Mouse (Mus musculus) embryonic facial prominence, embryonic 13.5 days (tissue): ENCODE measurements at regions not wholly inside any gene's neighbourhood (a gene's known extent, or its start where the extent isn't known, plus 50 kb on each side); places are given as distances from the start of the nearest gene placed in this dataset.

Experiments used
- ATAC-seq: fragments of 200-750 bp; cut with Nextera tagmentation; 2 replicates; pipeline ENCODE4 v1.8.0; 2017; ENCODE audit warnings: low read depth; ENCODE audit not compliant: insufficient number of reproducible peaks, insufficient read depth, low FRiP score, low TSS enrichment
- H3K27ac ChIP-seq: fragments of 300-500 bp; sonication (generic); 2 replicates; pipeline ENCODE4 v1.5.1; 2015; ENCODE audit warnings: moderate library complexity, mild to moderate bottlenecking, inconsistent platforms
- H3K27me3 ChIP-seq: fragments of 300-500 bp; sonication (generic); 2 replicates; pipeline ENCODE4 v1.6.1; 2015; ENCODE audit warnings: mild to moderate bottlenecking, inconsistent platforms
- H3K36me3 ChIP-seq: fragments of 300-500 bp; sonication (generic); 2 replicates; pipeline ENCODE4 v1.6.1; 2015; ENCODE audit warnings: mild to moderate bottlenecking, inconsistent platforms
- H3K4me1 ChIP-seq: fragments of 300-500 bp; sonication (generic); 2 replicates; pipeline ENCODE4 v1.6.1; 2015; ENCODE audit warnings: inconsistent platforms
- H3K4me2 ChIP-seq: fragments of 300-500 bp; sonication (generic); 2 replicates; pipeline ENCODE4 v1.6.1; 2015; ENCODE audit warnings: moderate library complexity, mild to moderate bottlenecking, inconsistent platforms
- H3K4me3 ChIP-seq: fragments of 300-500 bp; sonication (generic); 2 replicates; pipeline ENCODE4 v1.5.1; 2015; ENCODE audit warnings: mild to moderate bottlenecking, inconsistent platforms
- H3K9ac ChIP-seq: fragments of 300-500 bp; sonication (generic); 2 replicates; pipeline ENCODE4 v1.6.1; 2015; ENCODE audit warnings: mild to moderate bottlenecking, inconsistent platforms
- H3K9me3 ChIP-seq: fragments of 300-500 bp; sonication (generic); 2 replicates; pipeline ENCODE4 v1.6.1; 2016; ENCODE audit warnings: inconsistent platforms
- WGBS: fragments of 180-500 bp; shearing (Covaris S2); methylation state at CpG from one replicate; pipeline ENCODE4 v1.1.7; 2015; ENCODE audit warnings: mixed read lengths; 5-methylcytosine and 5-hydroxymethylcytosine counted together

DNA sequence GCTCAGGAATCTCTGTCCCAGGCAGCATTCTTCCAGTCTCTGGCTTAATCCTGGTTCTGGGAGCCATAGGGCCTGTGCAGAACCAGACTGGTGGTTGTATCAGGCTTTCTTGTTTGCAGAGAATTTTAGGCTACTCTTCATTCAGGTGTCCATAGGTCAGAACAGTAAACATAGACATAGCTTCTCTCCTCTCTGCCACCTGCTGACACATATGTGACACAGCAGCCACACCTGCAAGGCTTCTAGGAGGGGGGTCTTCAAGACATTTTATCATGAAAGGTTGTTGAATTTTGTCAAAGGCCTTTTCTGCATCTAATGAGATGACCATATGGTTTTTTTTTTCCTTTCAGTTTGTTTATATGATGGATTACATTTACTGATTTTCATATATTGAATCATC, 599.7 kb downstream of the Lmo7 start:
- Histone ChIP-seq H3K27me3 (no peaks in the 10 kb centered on the region), H3K27ac (no peak overlapping the region)
- no peak for ATAC-seq

GRCm38 (mm10) chr14:102306332-102306731, 576.6 kb downstream of the Lmo7 start:
- 74% methylated on average over 6 of the region's 6 CpGs for WGBS

More for the DNA sequence above, 599.7 kb downstream of the Lmo7 start:
- H3K9ac ChIP-seq, result no peak overlapping the region
- no peak overlapping the region for H3K4me2 ChIP-seq
- no peak overlapping the region for H3K4me3 ChIP-seq
- H3K9me3 ChIP-seq, result no peaks in the 10 kb centered on the region
- H3K36me3 ChIP-seq, result no peaks in the 10 kb centered on the region
- H3K4me1 ChIP-seq, result no peaks in the 10 kb centered on the region

DNA sequence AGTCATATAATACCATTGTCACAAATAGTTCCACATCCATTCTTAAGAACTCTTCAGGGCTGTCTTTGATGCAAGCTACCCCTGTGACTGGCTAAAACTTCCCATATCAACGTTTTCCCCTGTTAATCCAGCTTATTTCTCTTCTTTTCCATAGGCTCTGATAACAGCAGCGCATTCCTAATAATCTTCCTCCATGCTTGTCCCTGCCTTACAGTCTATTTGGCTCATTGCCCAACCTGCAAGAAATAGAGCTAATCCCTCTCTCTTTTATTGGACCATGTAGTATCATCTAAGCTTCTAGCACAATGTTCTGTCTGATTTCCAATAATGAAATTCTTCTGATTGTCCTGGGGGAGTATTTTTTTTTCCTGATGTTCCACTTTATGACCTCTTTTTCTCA, 573.1 kb downstream of the Lmo7 start:
- no peak overlapping the region for H3K4me2 ChIP-seq
- H3K4me3 ChIP-seq, result no peak overlapping the region
- H3K27me3 ChIP-seq, result no peaks in the 10 kb centered on the region
- no peaks in the 10 kb centered on the region for H3K36me3 ChIP-seq
- H3K27ac ChIP-seq, result no peak overlapping the region
- H3K9ac ChIP-seq, result no peak overlapping the region
- H3K9me3 ChIP-seq, result no peaks in the 10 kb centered on the region
- ATAC-seq, result no peak
- WGBS, result 80% methylated on average over 2 of the region's 2 CpGs
- H3K4me1 ChIP-seq, result no peaks in the 10 kb centered on the region

More at GRCm38 (mm10) chr14:102306332-102306731, 576.6 kb downstream of the Lmo7 start:
- no peak for ATAC-seq
- H3K4me2 ChIP-seq, result no peak overlapping the region
- H3K4me3 ChIP-seq, result no peak overlapping the region
- H3K9me3 ChIP-seq, result no peaks in the 10 kb centered on the region
- H3K9ac ChIP-seq, result no peak overlapping the region
- no peaks in the 10 kb centered on the region for H3K27me3 ChIP-seq
- no peaks in the 10 kb centered on the region for H3K36me3 ChIP-seq
- no peak overlapping the region for H3K27ac ChIP-seq
- H3K4me1 ChIP-seq, result no peaks in the 10 kb centered on the region

GRCm38 (mm10) chr14:102300251-102300650, 570.5 kb downstream of the Lmo7 start:
- WGBS, result 81% methylated on average over 6 of the region's 6 CpGs
- Histone ChIP-seq H3K9ac (no peak overlapping the region), H3K27me3 (no peaks in the 10 kb centered on the region), H3K27ac (no peak overlapping the region), H3K4me2 (no peak overlapping the region), H3K9me3 (no peaks in the 10 kb centered on the region), H3K4me3 (no peak overlapping the region), H3K4me1 (no peaks in the 10 kb centered on the region), H3K36me3 (no peaks in the 10 kb centered on the region)
- ATAC-seq, result no peak

- H3K27ac ChIP-seq, result no peak overlapping the region
- 76% methylated on average over 1 of the region's 1 CpGs for WGBS
- no peaks in the 10 kb centered on the region for H3K9me3 ChIP-seq
- H3K4me3 ChIP-seq, result no peak overlapping the region
- H3K4me1 ChIP-seq, result no peaks in the 10 kb centered on the region
- H3K9ac ChIP-seq, result no peak overlapping the region
- no peaks in the 10 kb centered on the region for H3K36me3 ChIP-seq
- H3K4me2 ChIP-seq, result no peak overlapping the region
- H3K27me3 ChIP-seq, result no peaks in the 10 kb centered on the region
- ATAC-seq, result no peak
Observed at GRCm38 (mm10) chr14:102291361-102291760, 561.6 kb downstream of the Lmo7 start.

- ATAC-seq, result no peak
- WGBS, result 77% methylated on average over 5 of the region's 5 CpGs
Observed at GRCm38 (mm10) chr14:102250076-102250475, 520.3 kb downstream of the Lmo7 start.

GRCm38 (mm10) chr14:102248581-102248980, 518.8 kb downstream of the Lmo7 start:
- peaks cover 12% of the 10 kb centered on the region; the same call in 1 of the 2 replicates for H3K4me1 ChIP-seq
- H3K36me3 ChIP-seq, result no peaks in the 10 kb centered on the region
- H3K27ac ChIP-seq, result no peak overlapping the region
- no peak overlapping the region for H3K4me3 ChIP-seq
- H3K27me3 ChIP-seq, result 0 out of 2 replicates have a peak, but pooled peaks cover 4% of the 10 kb centered on the region
- no peak overlapping the region for H3K4me2 ChIP-seq
- WGBS, result 55% methylated on average over 2 of the region's 2 CpGs
- no peaks in the 10 kb centered on the region for H3K9me3 ChIP-seq
- ATAC-seq, result no peak
- no peak overlapping the region for H3K9ac ChIP-seq

More at GRCm38 (mm10) chr14:102250076-102250475, 520.3 kb downstream of the Lmo7 start:
- Histone ChIP-seq H3K4me1 (peaks cover 12% of the 10 kb centered on the region; the same call in 1 of the 2 replicates), H3K9ac (no peak overlapping the region), H3K9me3 (no peaks in the 10 kb centered on the region), H3K27ac (no peak overlapping the region), H3K36me3 (no peaks in the 10 kb centered on the region), H3K4me3 (no peak overlapping the region), H3K27me3 (0 out of 2 replicates have a peak, but pooled peaks cover 4% of the 10 kb centered on the region), H3K4me2 (no peak overlapping the region)

DNA sequence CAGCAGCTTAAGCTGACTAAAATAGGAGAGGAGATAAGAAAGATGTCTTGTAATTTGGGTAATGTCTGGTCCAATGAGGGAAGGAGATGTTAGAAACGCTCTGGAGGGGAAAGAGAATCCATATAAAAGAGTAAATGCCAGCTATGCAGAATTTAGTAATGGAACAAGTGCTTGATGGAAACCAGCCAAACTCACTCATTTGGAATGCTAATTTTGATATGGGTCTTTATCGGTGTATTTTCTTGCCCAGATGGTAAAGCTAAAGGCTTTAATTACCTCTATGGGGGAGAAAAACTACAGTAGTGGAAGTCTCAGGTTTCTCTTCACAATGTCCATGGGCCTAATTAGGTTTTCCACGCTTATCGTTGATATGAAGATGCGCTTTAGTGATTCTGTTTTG, 518.3 kb downstream of the Lmo7 start:
- no peak overlapping the region for H3K27ac ChIP-seq
- H3K27me3 ChIP-seq, result 0 out of 2 replicates have a peak, but pooled peaks cover 4% of the 10 kb centered on the region
- no peaks in the 10 kb centered on the region for H3K36me3 ChIP-seq
- ATAC-seq, result no peak
- no peak overlapping the region for H3K4me2 ChIP-seq
- no peaks in the 10 kb centered on the region for H3K9me3 ChIP-seq
- H3K4me3 ChIP-seq, result no peak overlapping the region
- 41% methylated on average over 5 of the region's 5 CpGs for WGBS
- peaks cover 12% of the 10 kb centered on the region; the same call in 1 of the 2 replicates for H3K4me1 ChIP-seq
- H3K9ac ChIP-seq, result no peak overlapping the region

- no peaks in the 10 kb centered on the region for H3K9me3 ChIP-seq
- no peak overlapping the region for H3K9ac ChIP-seq
- WGBS, result 54% methylated on average over 4 of the region's 4 CpGs
- H3K36me3 ChIP-seq, result no peaks in the 10 kb centered on the region
- H3K27ac ChIP-seq, result no peak overlapping the region
- 0 out of 2 replicates have a peak, but pooled peaks cover 4% of the 10 kb centered on the region for H3K27me3 ChIP-seq
- H3K4me1 ChIP-seq, result peaks cover 6% of the 10 kb centered on the region; the same call in 1 of the 2 replicates
- no peak for ATAC-seq
- no peak overlapping the region for H3K4me3 ChIP-seq
- H3K4me2 ChIP-seq, result no peak overlapping the region
Observed at GRCm38 (mm10) chr14:102243806-102244536, 514.2 kb downstream of the Lmo7 start.

DNA sequence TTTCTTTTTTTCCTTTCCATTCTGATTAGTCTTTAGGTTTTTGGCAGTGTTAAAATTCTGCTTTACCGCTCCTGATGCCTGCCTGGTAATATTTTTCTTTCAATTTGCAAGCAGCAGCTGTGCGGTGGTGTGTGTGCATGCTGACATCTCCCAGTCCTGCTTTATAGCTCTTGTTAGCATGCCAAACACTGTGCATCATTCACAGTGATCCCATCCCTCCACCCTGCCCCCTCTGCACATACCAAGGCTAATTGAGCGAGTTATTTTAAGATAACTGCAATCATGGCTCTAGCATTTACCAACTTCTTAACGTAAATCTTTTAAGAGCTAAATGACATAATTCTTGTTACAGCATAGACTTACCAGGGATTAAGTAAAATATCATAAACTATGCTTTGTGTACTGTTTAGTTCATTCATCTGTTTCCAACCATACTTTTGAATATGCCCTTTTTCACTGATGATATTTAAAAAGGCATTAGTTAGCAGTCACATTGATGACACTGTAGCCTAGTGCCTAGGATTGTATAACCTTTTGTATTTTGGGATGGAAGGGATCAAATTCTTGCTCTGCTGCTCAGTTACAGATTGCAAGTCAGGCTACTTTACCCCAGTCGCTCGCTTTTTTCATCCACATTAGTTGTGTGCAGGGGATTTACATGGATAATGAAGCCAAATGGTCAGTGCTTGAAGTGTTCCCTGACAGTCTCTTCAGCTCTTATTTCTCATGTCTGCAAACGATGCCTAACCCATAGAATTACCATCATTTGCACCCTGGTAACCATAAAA, 487.0 kb downstream of the Lmo7 start:
- 0 out of 2 replicates have a peak, but pooled peaks have one; percentile 43 for ATAC-seq
- Histone ChIP-seq H3K9ac (no peak overlapping the region), H3K27ac (no peak overlapping the region), H3K27me3 (no peaks in the 10 kb centered on the region), H3K9me3 (no peaks in the 10 kb centered on the region), H3K36me3 (no peaks in the 10 kb centered on the region), H3K4me3 (no peak overlapping the region), H3K4me2 (no peak overlapping the region), H3K4me1 (0 out of 2 replicates have a peak, but pooled peaks cover 2% of the 10 kb centered on the region)
- WGBS, result 47% methylated on average over 7 of the region's 7 CpGs

DNA sequence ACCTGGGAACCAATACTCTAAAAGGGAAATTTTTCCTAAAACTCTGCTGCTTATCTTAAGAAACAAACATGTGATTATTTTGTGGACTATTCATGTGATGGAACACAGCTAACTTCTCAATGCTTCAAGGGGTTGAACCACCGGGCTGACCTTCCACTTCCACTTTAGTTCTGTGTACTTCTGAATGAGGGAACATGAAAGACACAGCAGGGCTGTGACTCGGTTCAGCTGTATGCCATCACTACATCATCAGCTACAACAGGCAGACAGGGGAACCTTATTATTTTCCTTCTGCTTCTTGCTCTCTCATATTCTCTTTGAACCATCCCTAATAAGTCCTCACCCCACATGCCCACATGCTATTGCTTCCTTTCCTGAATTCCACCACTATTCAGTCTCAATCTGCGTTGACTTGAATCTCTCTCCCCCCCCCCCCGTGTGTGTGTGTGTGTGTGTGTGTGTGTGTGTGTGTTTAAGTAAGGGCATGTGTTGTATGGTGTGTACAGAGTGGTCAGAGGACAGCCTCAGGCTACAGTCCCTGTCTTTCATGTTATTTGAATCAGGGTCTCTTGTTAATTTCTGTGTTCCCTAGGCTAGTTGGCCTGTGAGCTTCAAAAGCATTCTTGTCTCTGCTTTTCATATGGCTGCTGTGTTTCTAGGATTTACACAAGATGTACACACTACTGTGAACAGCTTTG, 485.7 kb downstream of the Lmo7 start:
- Histone ChIP-seq H3K9me3 (no peaks in the 10 kb centered on the region), H3K4me3 (no peak overlapping the region), H3K4me2 (no peak overlapping the region), H3K27ac (no peak overlapping the region), H3K9ac (no peak overlapping the region), H3K4me1 (0 out of 2 replicates have a peak, but pooled peaks cover 2% of the 10 kb centered on the region), H3K36me3 (no peaks in the 10 kb centered on the region), H3K27me3 (no peaks in the 10 kb centered on the region)
- 60% methylated on average over 4 of the region's 4 CpGs for WGBS
- ATAC-seq, result no peak
